Mouse (Mus musculus) spleen, adult 2 months (tissue): ENCODE data around the gene Creb5.

Source experiments
- CTCF ChIP-seq: fragments of 200-500 bp; IDR thresholded peaks from 2 replicates; pipeline ENCODE4 v1.5.1; 2011; ENCODE audit warnings: mild to moderate bottlenecking, inconsistent platforms; ENCODE audit not compliant: insufficient read depth, insufficient read length, insufficient replicate concordance; ENCODE audit errors: extremely low read depth
- POLR2A ChIP-seq: fragments of 200-500 bp; IDR thresholded peaks from 2 replicates; pipeline ENCODE4 v1.6.1; 2011; ENCODE audit warnings: low read depth, low read length, inconsistent platforms

GRCm38 (mm10) chr6:53493864-53494263 is 206.8 kb downstream of the Creb5 start:
- TF ChIP-seq CTCF (no peak), POLR2A (no peak)
